ENCODE assay signal across 18 mouse cellular contexts in genomic region chr8:121088281-121088680, GRCm38 (mm10). TPM values are rescaled to one million over a fixed set of nuclear protein-coding genes. Genes with fewer than 3 reads are reported as not detected.
A peak's percentile ranks its signal among the peaks of the same experiment; 100 is the strongest.
DNase-seq lines count a peak whose midpoint lies in the region; ATAC-seq and TF ChIP-seq lines count a peak whose summit lies in the region.
"Had no signal": no experiment of that assay in that cellular context is flagged by ENCODE, and none has a peak within 500 bp of the region (broad histone marks: within the 10 kb centered on the region; RNA-seq: fewer than 3 reads in every experiment).

No protein-coding gene starts in this region.

- H3K4me3 ChIP-seq in heart, embryonic 10.5 days = peak overlapping the region; percentile 46; the same call in 1 of the 2 replicates
- H3K4me3 ChIP-seq in lung, embryonic 15.5 days = peak overlapping the region; percentile 73
- H3K4me3 ChIP-seq in embryonic facial prominence, embryonic 13.5 days = peak overlapping the region; percentile 56
- no peak overlapping the region for H3K4me3 ChIP-seq in liver, postnatal 0 days (ENCODE audit: low read depth, low read length)
- H3K4me3 ChIP-seq: heart, adult 2 months; megakaryocyte, embryonic 14.5 days had no signal

- H3K27ac ChIP-seq in heart, embryonic 10.5 days = no peak overlapping the region
- peak overlapping the region; percentile 29; the same call in 1 of the 2 replicates for H3K27ac ChIP-seq in lung, embryonic 15.5 days
- no peak overlapping the region for H3K27ac ChIP-seq in embryonic facial prominence, embryonic 13.5 days
- no peak overlapping the region for H3K27ac ChIP-seq in liver, postnatal 0 days (ENCODE audit: low read depth)
- H3K27ac ChIP-seq: heart, adult 2 months; liver, embryonic 14.5 days had no signal

- H3K27me3 ChIP-seq in heart, embryonic 10.5 days (ENCODE audit: insufficient read depth, poor library complexity, severe bottlenecking) = peaks cover 96% of the 10 kb centered on the region
- peaks cover 93% of the 10 kb centered on the region for H3K27me3 ChIP-seq in lung, embryonic 15.5 days
- H3K27me3 ChIP-seq in embryonic facial prominence, embryonic 13.5 days = peaks cover 98% of the 10 kb centered on the region
- H3K27me3 ChIP-seq in liver, postnatal 0 days (ENCODE audit: insufficient read depth, low read length) = peaks cover 95% of the 10 kb centered on the region

- H3K9ac ChIP-seq in lung, embryonic 15.5 days = peak overlapping the region; percentile 51
- no peak overlapping the region for H3K9ac ChIP-seq in embryonic facial prominence, embryonic 13.5 days
- no peak overlapping the region for H3K9ac ChIP-seq in liver, postnatal 0 days (replicated peaks)
- H3K9ac ChIP-seq: liver, embryonic 14.5 days had no signal

- H3K9me3 ChIP-seq in heart, embryonic 10.5 days = no peaks in the 10 kb centered on the region
- no peaks in the 10 kb centered on the region for H3K9me3 ChIP-seq in lung, embryonic 15.5 days
- H3K9me3 ChIP-seq in embryonic facial prominence, embryonic 13.5 days = no peaks in the 10 kb centered on the region
- H3K9me3 ChIP-seq in liver, postnatal 0 days (ENCODE audit: low read length) = no peaks in the 10 kb centered on the region
- H3K9me3 ChIP-seq: megakaryocyte, embryonic 14.5 days had no signal

- no peak for TF ChIP-seq EP300 in liver, postnatal 0 days (IDR thresholded peaks at IDR 0.05; ENCODE audit: low read depth)

- no peak for ATAC-seq in lung, embryonic 15.5 days (ENCODE audit: borderline replicate concordance, extremely low read depth, low FRiP score, low TSS enrichment)
- no peak for ATAC-seq in embryonic facial prominence, embryonic 13.5 days (ENCODE audit: insufficient number of reproducible peaks, insufficient read depth, low FRiP score, low TSS enrichment, low read depth)
- no peak for ATAC-seq in liver, postnatal 0 days
- ATAC-seq: forebrain, embryonic 16.5 days; hindbrain, embryonic 16.5 days had no signal

- 7% methylated on average over 8 of the region's 8 CpGs for WGBS in heart, embryonic 10.5 days
- 8% methylated on average over 8 of the region's 8 CpGs for WGBS in lung, embryonic 15.5 days
- WGBS in embryonic facial prominence, embryonic 13.5 days = 5% methylated on average over 8 of the region's 8 CpGs
- WGBS in liver, postnatal 0 days (ENCODE audit: insufficient replicate concordance) = 20% methylated on average over 8 of the region's 8 CpGs

- no peak for TF ChIP-seq CTCF in liver, postnatal 0 days (IDR thresholded peaks at IDR 0.05; ENCODE audit: low read depth)

- no peak for DNase-seq in heart, embryonic 10.5 days (ENCODE audit: low spot score)
- no peak for DNase-seq in heart, postnatal 14 days
- DNase-seq in lung, adult 18-20 months = no peak
- no peak for DNase-seq in liver, postnatal 0 days
- no peak for DNase-seq in layer of hippocampus, postnatal 14 days (ENCODE audit: low spot score in 2 of 2)
- no peak for DNase-seq in right cerebral cortex, adult 2 months (ENCODE audit: low spot score in 2 of 2)
- DNase-seq: cerebellum, adult 9-11 months; heart, adult 2 months; kidney, adult 9 months; kidney, postnatal 36 days; thymus, adult 18-20 months had no signal

- peaks cover 51% of the 10 kb centered on the region for H3K4me1 ChIP-seq in heart, embryonic 10.5 days
- peaks cover 42% of the 10 kb centered on the region for H3K4me1 ChIP-seq in lung, embryonic 15.5 days
- peaks cover 37% of the 10 kb centered on the region for H3K4me1 ChIP-seq in embryonic facial prominence, embryonic 13.5 days
- H3K4me1 ChIP-seq in liver, postnatal 0 days (ENCODE audit: insufficient read depth) = no peaks in the 10 kb centered on the region

- peak overlapping the region; percentile 78 for H3K4me2 ChIP-seq in lung, embryonic 15.5 days
- H3K4me2 ChIP-seq in embryonic facial prominence, embryonic 13.5 days = peak overlapping the region; percentile 39
- H3K4me2 ChIP-seq in liver, postnatal 0 days (ENCODE audit: low read depth, low read length) = peak overlapping the region; percentile 16; the same call in 1 of the 2 replicates

- intact Hi-C loops in heart, postnatal 14 days (cut with DNase I) = no loop called here

- H3K36me3 ChIP-seq in heart, embryonic 10.5 days = no peaks in the 10 kb centered on the region; the same call in 1 of the 2 replicates
- no peaks in the 10 kb centered on the region for H3K36me3 ChIP-seq in lung, embryonic 15.5 days
- H3K36me3 ChIP-seq in embryonic facial prominence, embryonic 13.5 days = no peaks in the 10 kb centered on the region
- H3K36me3 ChIP-seq in liver, postnatal 0 days (replicated peaks; ENCODE audit: insufficient read depth, low read length) = no peaks in the 10 kb centered on the region

RNA-seq across cellular contexts. Expression of gene Foxf1, which starts 4.1 kb away (rescaled TPM):
- polyA plus RNA-seq in heart, embryonic 10.5 days (2016; fragmentation: Nextera tagmentation; extraction: Ambion mirVana) = 3.1 and 41.3 TPM in 2 replicates
- total RNA-seq in heart, postnatal 14 days (2021) = under 1 TPM; 0.17 to 0.22 TPM
- polyA plus RNA-seq in lung, embryonic 15.5 days (2015; fragmentation: Nextera tagmentation; extraction: Ambion mirVana) = 151 and 157 TPM in 2 replicates
- polyA plus RNA-seq in embryonic facial prominence, embryonic 13.5 days (2015; fragmentation: Nextera tagmentation; extraction: Ambion mirVana) = 10.7 and 15.1 TPM in 2 replicates
- polyA plus RNA-seq in liver, postnatal 0 days (2015; fragmentation: Nextera tagmentation; extraction: Ambion mirVana) = 2.7 and 3.1 TPM in 2 replicates
- 1 to 10 TPM in 1 of 2 experiments, under 1 TPM in 1; 0.92 to 1.5 TPM for total RNA-seq in layer of hippocampus, postnatal 14 days (2021)
- total RNA-seq: MEL had no signal

RNA-seq across cellular contexts. Expression of gene Mthfsd, which starts 19.9 kb away (rescaled TPM):
- 57.0 and 58.7 TPM in 2 replicates for polyA plus RNA-seq in heart, embryonic 10.5 days (2016; fragmentation: Nextera tagmentation; extraction: Ambion mirVana)
- 10 to 100 TPM; 13.5 to 17.3 TPM for total RNA-seq in heart, postnatal 14 days (2021)
- 60.2 and 60.8 TPM in 2 replicates for polyA plus RNA-seq in lung, embryonic 15.5 days (2015; fragmentation: Nextera tagmentation; extraction: Ambion mirVana)
- polyA plus RNA-seq in embryonic facial prominence, embryonic 13.5 days (2015; fragmentation: Nextera tagmentation; extraction: Ambion mirVana) = 60.5 and 70.5 TPM in 2 replicates
- polyA plus RNA-seq in liver, postnatal 0 days (2015; fragmentation: Nextera tagmentation; extraction: Ambion mirVana) = 12.9 and 13.7 TPM in 2 replicates
- total RNA-seq in layer of hippocampus, postnatal 14 days (2021) = 10 to 100 TPM; 35.6 to 35.9 TPM

RNA-seq across cellular contexts. Expression of gene Foxc2, which starts 27.7 kb away (rescaled TPM):
- polyA plus RNA-seq in heart, embryonic 10.5 days (2016; fragmentation: Nextera tagmentation; extraction: Ambion mirVana) = 12.4 and 14.8 TPM in 2 replicates
- 1 to 10 TPM; 2.4 to 2.6 TPM for total RNA-seq in heart, postnatal 14 days (2021)
- 2.1 and 2.3 TPM in 2 replicates for polyA plus RNA-seq in lung, embryonic 15.5 days (2015; fragmentation: Nextera tagmentation; extraction: Ambion mirVana)
- polyA plus RNA-seq in embryonic facial prominence, embryonic 13.5 days (2015; fragmentation: Nextera tagmentation; extraction: Ambion mirVana) = 3.2 and 3.3 TPM in 2 replicates
- polyA plus RNA-seq in liver, postnatal 0 days (2015; fragmentation: Nextera tagmentation; extraction: Ambion mirVana) = 0.04 and 0.05 TPM in 2 replicates
- total RNA-seq in layer of hippocampus, postnatal 14 days (2021) = 1 to 10 TPM in 1 of 2 experiments, under 1 TPM in 1; 0.95 to 1.6 TPM

RNA-seq across cellular contexts. Expression of gene Foxl1, which starts 39.5 kb away (rescaled TPM):
- 0.53 and 2.0 TPM in 2 replicates for polyA plus RNA-seq in heart, embryonic 10.5 days (2016; fragmentation: Nextera tagmentation; extraction: Ambion mirVana)
- under 1 TPM; 0.12 to 0.17 TPM for total RNA-seq in heart, postnatal 14 days (2021)
- 6.8 and 8.5 TPM in 2 replicates for polyA plus RNA-seq in lung, embryonic 15.5 days (2015; fragmentation: Nextera tagmentation; extraction: Ambion mirVana)
- 0.28 and 0.34 TPM in 2 replicates for polyA plus RNA-seq in embryonic facial prominence, embryonic 13.5 days (2015; fragmentation: Nextera tagmentation; extraction: Ambion mirVana)
- not detected in 2 replicates for polyA plus RNA-seq in liver, postnatal 0 days (2015; fragmentation: Nextera tagmentation; extraction: Ambion mirVana)
- not detected for total RNA-seq in layer of hippocampus, postnatal 14 days (2021)

Comparison
In these comparisons a context has a peak if more than half of its experiments do, and no peak if none do; other contexts are left out.
1. H3K4me2 ChIP-seq: peak in every context shown above with its lines; median percentile 78 in lung, embryonic 15.5 days; 39 in embryonic facial prominence, embryonic 13.5 days; 16 in liver, postnatal 0 days.